Mouse (Mus musculus) embryonic stem cell, embryonic (primary cell): ENCODE measurements around the gene Mmp9.

Experiments
- CTCF ChIA-PET, 4 experiments: fragments of 300-600 bp in 2 of 4; fragments of 350-600 bp in 2 of 4; sonication (Branson Sonifier 250); formaldehyde crosslinking; loops; one replicate each; lab custom pipeline; 2022; ENCODE audit warnings: inconsistent platforms in 2 of 4; lab: Charles Lee
- POLR2A ChIA-PET, 4 experiments: fragments of 300-600 bp in 2 of 4; fragments of 350-600 bp in 2 of 4; sonication (Branson Sonifier 250); formaldehyde crosslinking; loops; one replicate each; lab custom pipeline; 2022; ENCODE audit warnings: antibody characterized with exemption in 4 of 4, inconsistent platforms in 1 of 4; lab: Charles Lee

The Mmp9 gene

DNA sequence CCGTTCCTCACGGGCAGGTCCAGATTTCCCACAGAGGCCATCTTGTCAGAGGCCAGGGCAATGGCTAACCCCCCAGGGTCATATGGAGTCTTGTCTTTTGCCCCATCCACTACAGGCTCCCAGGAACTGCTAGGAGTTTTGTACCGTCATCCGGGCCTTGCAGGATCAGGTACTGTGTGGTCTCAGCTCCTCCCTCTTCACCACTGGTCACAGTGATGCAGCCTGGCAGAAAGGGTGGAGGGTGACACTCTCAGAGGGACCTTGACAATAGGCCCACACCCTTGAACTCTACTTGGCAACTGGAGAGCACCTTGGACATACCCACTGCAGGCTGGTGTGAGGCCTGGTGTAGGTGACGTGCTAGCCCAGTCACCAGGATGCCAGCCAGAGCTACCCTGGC, 32.6 kb upstream of the Mmp9 start:
- POLR2A ChIA-PET, result interaction anchor here in 3 of 4 experiments (0.6 to 10.6 kb wide), 13 partner anchors 9 to 845 kb away, joined by 3 to 81 read pairs (median 4); partner anchors contain the start of gene Zswim1 (in 1 of the 3)

DNA sequence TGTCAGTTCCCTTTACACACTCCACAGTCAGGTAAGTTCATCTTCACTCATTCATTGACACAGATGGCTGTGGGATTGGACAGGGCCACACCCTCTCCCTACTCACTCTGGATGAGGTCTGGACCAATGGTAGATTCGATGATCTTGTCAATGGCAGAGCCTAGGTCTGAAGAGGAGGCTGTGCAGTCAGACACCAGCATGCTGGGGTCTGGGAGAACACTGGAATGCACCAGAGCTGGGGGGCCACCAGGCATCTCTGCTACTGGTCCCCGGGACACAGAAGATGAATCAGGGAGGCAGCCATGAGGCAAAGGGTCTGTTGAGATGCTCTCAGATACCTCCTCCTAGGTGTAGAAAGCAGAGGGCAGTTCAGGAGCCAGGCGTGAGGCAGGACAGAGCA, 31.5 kb upstream of the Mmp9 start:
- POLR2A ChIA-PET, result interaction anchor here in 2 of 4 experiments (1.3 to 10.6 kb wide), 9 partner anchors 10 to 86 kb away, joined by 4 to 81 read pairs (median 6); partner anchors contain the start of genes Ctsa (in 1 of the 2), Neurl2 (in 1 of the 2) and Zswim1 (in 1 of the 2)

More for the DNA sequence above, 32.6 kb upstream of the Mmp9 start:
- CTCF ChIA-PET, result interaction anchor here in 2 of 4 experiments (0.8 to 2.8 kb wide), 6 partner anchors 8 to 45 kb away, joined by 3 to 11 read pairs (median 6); no protein-coding TSS in a partner anchor

GRCm38 (mm10) chr2:164909542-164909941, 31.0 kb upstream of the Mmp9 start:
- CTCF ChIA-PET, result interaction anchor here in 2 of 4 experiments (0.9 to 3.1 kb wide), 8 partner anchors 8 to 71 kb away, joined by 3 to 9 read pairs (median 6); partner anchors contain the start of gene Slc12a5 (in 1 of the 2)
- POLR2A ChIA-PET, result interaction anchor here in 2 of 4 experiments (1.1 to 8.7 kb wide), 9 partner anchors 10 to 85 kb away, joined by 3 to 54 read pairs (median 6); partner anchors contain the start of genes Neurl2 (in 2 of the 2) and Ctsa (in 1 of the 2)

More for the DNA sequence above, 31.5 kb upstream of the Mmp9 start:
- CTCF ChIA-PET, result interaction anchor here in 2 of 4 experiments (0.9 to 3.1 kb wide), 7 partner anchors 9 to 70 kb away, joined by 3 to 9 read pairs (median 6); partner anchors contain the start of gene Slc12a5 (in 1 of the 2)

GRCm38 (mm10) chr2:164910360-164911061, 30.1 kb upstream of the Mmp9 start:
- ChIA-PET POLR2A (interaction anchor here (0.5 to 8.7 kb wide), 57 partner anchors 8 to 495 kb away, joined by 3 to 54 read pairs (median 4); partner anchors contain the start of genes Pcif1 (in 3 of the 4), Neurl2 (in 2 of the 4), Zswim1 (in 2 of the 4) and Acot8 (in 1 of the 4)), CTCF (interaction anchor here in 2 of 4 experiments (0.6 to 3.1 kb wide), 19 partner anchors 7 to 170 kb away, joined by 3 to 9 read pairs (median 3); partner anchors contain the start of gene Slc12a5 (in 1 of the 2))

GRCm38 (mm10) chr2:164911086-164912048, 29.2 kb upstream of the Mmp9 start, which contains the start of gene Zfp335:
Gene Zfp335, minus strand, starts transcription at chr2:164911757.
- POLR2A ChIA-PET, result interaction anchor here (0.5 to 8.7 kb wide), 70 partner anchors 8 to 495 kb away, joined by 3 to 54 read pairs (median 4); partner anchors contain the start of genes Pcif1 (in 3 of the 4), Zswim1 (in 3 of the 4), Acot8 (in 2 of the 4) and Pltp (in 2 of the 4)

GRCm38 (mm10) chr2:164912151-164912550, 28.4 kb upstream of the Mmp9 start:
- ChIA-PET POLR2A (interaction anchor here (0.6 to 8.7 kb wide), 43 partner anchors 8 to 458 kb away, joined by 3 to 54 read pairs (median 5); partner anchors contain the start of genes Pcif1 (in 3 of the 4), Zswim1 (in 2 of the 4), Acot8 (in 1 of the 4) and Ctsa (in 1 of the 4)), CTCF (interaction anchor here (0.5 to 3.1 kb wide), 11 partner anchors 22 to 233 kb away, joined by 3 to 9 read pairs (median 4); partner anchors contain the start of gene Slc12a5 (in 1 of the 4))

More at GRCm38 (mm10) chr2:164911086-164912048, 29.2 kb upstream of the Mmp9 start, which contains the start of gene Zfp335:
- CTCF ChIA-PET, result interaction anchor here in 3 of 4 experiments (0.5 to 3.1 kb wide), 24 partner anchors 8 to 416 kb away, joined by 3 to 9 read pairs (median 4); partner anchors contain the start of gene Slc12a5 (in 1 of the 3)

GRCm38 (mm10) chr2:164912749-164913427, 27.7 kb upstream of the Mmp9 start:
- ChIA-PET CTCF (interaction anchor here in 2 of 4 experiments (1.1 to 2.7 kb wide), 6 partner anchors 12 to 46 kb away, joined by 3 to 5 read pairs (median 4); no protein-coding TSS in a partner anchor), POLR2A (interaction anchor here in 3 of 4 experiments (0.6 to 5.3 kb wide), 23 partner anchors 9 to 1453 kb away, joined by 3 to 47 read pairs (median 4); partner anchors contain the start of genes Zswim1 (in 2 of the 3), Ctsa (in 1 of the 3), Elmo2 (in 1 of the 3) and Neurl2 (in 1 of the 3))

DNA sequence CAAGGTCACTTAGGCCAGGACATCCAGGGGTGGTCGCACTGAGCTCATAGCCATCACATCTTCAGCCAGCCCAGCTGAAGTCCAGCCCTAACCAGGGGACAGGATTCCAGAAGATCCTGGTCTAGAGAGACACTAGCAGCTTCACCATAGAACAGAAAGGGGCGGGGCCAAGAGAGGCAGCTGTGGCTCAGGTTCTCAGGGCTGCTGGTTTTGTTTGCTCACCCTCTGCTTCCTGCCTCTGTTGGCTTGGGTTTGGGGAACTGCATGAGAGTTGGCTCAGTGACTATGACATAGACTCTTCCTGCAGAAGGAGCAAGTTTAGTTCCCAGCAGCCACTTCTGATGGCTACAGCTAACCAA, 27.2 kb upstream of the Mmp9 start:
- CTCF ChIA-PET, result interaction anchor here in 2 of 4 experiments (0.5 to 1.2 kb wide), 4 partner anchors 11 to 47 kb away, joined by 3 to 4 read pairs (median 4); no protein-coding TSS in a partner anchor
- POLR2A ChIA-PET, result interaction anchor here in 3 of 4 experiments (0.6 to 5.3 kb wide), 20 partner anchors 9 to 1453 kb away, joined by 3 to 47 read pairs (median 4); partner anchors contain the start of genes Zswim1 (in 2 of the 3), Ctsa (in 1 of the 3), Elmo2 (in 1 of the 3) and Neurl2 (in 1 of the 3)

DNA sequence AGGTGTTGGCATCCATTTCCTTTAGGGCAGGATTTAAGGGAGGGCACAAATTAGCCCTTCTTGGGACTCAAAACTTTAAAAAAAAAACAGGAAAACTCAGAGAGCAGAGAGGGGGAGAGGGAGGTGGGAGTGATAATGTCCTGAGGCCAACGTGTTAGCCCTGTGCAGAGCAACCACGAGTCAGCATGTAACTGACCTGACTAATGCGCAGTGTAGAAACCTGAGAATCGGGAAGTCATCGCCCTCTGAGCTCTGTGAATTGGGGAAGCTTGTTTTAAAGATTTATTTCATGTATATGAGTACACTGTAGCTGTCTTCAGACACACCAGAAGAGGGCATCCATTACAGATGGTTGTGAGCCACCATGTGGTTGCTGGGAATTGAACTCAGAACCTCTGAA, 23.8 kb upstream of the Mmp9 start:
- CTCF ChIA-PET, result interaction anchor here in 2 of 4 experiments (0.6 to 1.9 kb wide), 10 partner anchors 9 to 122 kb away, joined by 3 to 13 read pairs (median 4); partner anchors contain the start of gene Slc12a5 (in 1 of the 2)
- POLR2A ChIA-PET, result interaction anchor here in 3 of 4 experiments (0.6 to 5.0 kb wide), 29 partner anchors 10 to 178 kb away, joined by 3 to 17 read pairs (median 4); partner anchors contain the start of genes Acot8 (in 2 of the 3), Zswim3 (in 2 of the 3), Mmp9 (in 1 of the 3) and Neurl2 (in 1 of the 3)

- CTCF ChIA-PET, result interaction anchor here in 3 of 4 experiments (0.6 to 2.6 kb wide), 16 partner anchors 9 to 238 kb away, joined by 3 to 13 read pairs (median 6); partner anchors contain the start of genes Ctsa (in 1 of the 3) and Slc12a5 (in 1 of the 3)
- POLR2A ChIA-PET, result interaction anchor here in 3 of 4 experiments (0.6 to 5.0 kb wide), 32 partner anchors 11 to 908 kb away, joined by 3 to 17 read pairs (median 5); partner anchors contain the start of genes Acot8 (in 2 of the 3), Zswim3 (in 2 of the 3), Mmp9 (in 1 of the 3) and Neurl2 (in 1 of the 3)
Measured at GRCm38 (mm10) chr2:164917371-164917770, 23.2 kb upstream of the Mmp9 start.

DNA sequence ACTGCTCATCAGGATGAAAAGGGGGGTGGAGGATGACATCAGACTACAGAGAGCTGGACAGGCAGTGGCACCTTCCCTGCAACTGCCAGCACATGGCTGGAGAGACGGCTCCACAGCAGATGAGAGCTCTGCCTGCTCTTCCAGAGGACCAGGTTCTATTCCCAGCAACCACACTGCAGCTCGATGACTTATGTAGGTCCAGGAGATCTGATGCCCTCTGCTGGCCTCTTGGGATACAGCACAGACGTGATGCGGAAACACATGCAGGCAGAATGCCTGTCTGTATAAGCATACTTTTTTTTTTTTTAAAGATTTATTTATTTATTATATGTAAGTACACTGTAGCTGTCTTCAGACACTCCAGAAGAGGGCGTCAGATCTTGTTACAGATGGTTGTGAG, 22.3 kb upstream of the Mmp9 start:
- POLR2A ChIA-PET, result interaction anchor here (0.5 to 5.0 kb wide), 39 partner anchors 9 to 907 kb away, joined by 3 to 17 read pairs (median 5); partner anchors contain the start of genes Acot8 (in 2 of the 4), Zswim3 (in 2 of the 4), Ctsa (in 1 of the 4) and Mmp9 (in 1 of the 4)
- CTCF ChIA-PET, result interaction anchor here (0.5 to 2.8 kb wide), 54 partner anchors 9 to 1918 kb away, joined by 3 to 16 read pairs (median 4); partner anchors contain the start of genes Slc12a5 (in 2 of the 4), Ctsa (in 1 of the 4), Ncoa5 (in 1 of the 4) and Snx21 (in 1 of the 4)

- ChIA-PET CTCF (interaction anchor here (0.6 to 2.5 kb wide), 15 partner anchors 18 to 565 kb away, joined by 3 to 10 read pairs (median 3); partner anchors contain the start of genes Mmp9 (in 1 of the 4) and Pltp (in 1 of the 4)), POLR2A (interaction anchor here in 1 of 4 experiments (1.3 kb wide), 1 partner anchor 8 kb away, joined by 4 read pairs; no protein-coding TSS in a partner anchor)
Measured at GRCm38 (mm10) chr2:164921984-164922383, 18.6 kb upstream of the Mmp9 start.

- POLR2A ChIA-PET, result interaction anchor here in 2 of 4 experiments (0.6 to 3.1 kb wide), 3 partner anchors 9 to 16 kb away, joined by 3 to 12 read pairs (median 3); partner anchors contain the start of gene Zfp335 (in 1 of the 2)
Measured at GRCm38 (mm10) chr2:164923291-164923690, 17.3 kb upstream of the Mmp9 start.

More at GRCm38 (mm10) chr2:164923291-164923690, 17.3 kb upstream of the Mmp9 start:
- CTCF ChIA-PET, result interaction anchor here in 3 of 4 experiments (0.6 to 4.3 kb wide), 8 partner anchors 16 to 56 kb away, joined by 3 to 41 read pairs (median 6); partner anchors contain the start of genes Mmp9 (in 1 of the 3) and Slc12a5 (in 1 of the 3)
